Mouse (Mus musculus): ENCODE results near the gene Psmc6.

The Psmc6 gene

GRCm38 (mm10) chr14:45350931-45351859, 21.6 kb downstream of the Psmc6 start, which contains the start of gene Styx:
Gene Styx, plus strand, starts transcription at chr14:45351093.
- peak; percentile 94 for DNase-seq (ENCODE audit: low spot score)

GRCm38 (mm10) chr14:45364211-45365195, 34.9 kb downstream of the Psmc6 start:
- no peak for DNase-seq (ENCODE audit: low spot score)

- no peak for DNase-seq (ENCODE audit: low spot score)
These were observed 35.6 kb downstream of the Psmc6 start for GRCm38 (mm10) chr14:45365196-45365587.

- DNase-seq (ENCODE audit: low spot score), result no peak
These were observed 49.2 kb downstream of the Psmc6 start for GRCm38 (mm10) chr14:45378771-45379170.

- DNase-seq (ENCODE audit: low spot score), result no peak
These were observed 51.2 kb downstream of the Psmc6 start for GRCm38 (mm10) chr14:45380756-45381155.

GRCm38 (mm10) chr14:45382912-45383311, 53.3 kb downstream of the Psmc6 start:
- no peak for DNase-seq (ENCODE audit: low spot score)

- no peak for DNase-seq (ENCODE audit: low spot score)
These were observed 56.0 kb downstream of the Psmc6 start for GRCm38 (mm10) chr14:45385596-45385995.

- DNase-seq (ENCODE audit: low spot score), result peak; percentile 26
These were observed 57.9 kb downstream of the Psmc6 start for GRCm38 (mm10) chr14:45387480-45387879.

- DNase-seq (ENCODE audit: low spot score), result peak; percentile 87
These were observed 59.0 kb downstream of the Psmc6 start for GRCm38 (mm10) chr14:45388345-45389181.

- DNase-seq (ENCODE audit: low spot score), result no peak
These were observed 59.6 kb downstream of the Psmc6 start for GRCm38 (mm10) chr14:45389194-45389593.

Data from embryo, embryonic 10.5 days (tissue).